Mouse (Mus musculus) urinary bladder, postnatal 4 days (tissue): Measurements from ENCODE around the gene Nek2.
A peak's percentile ranks its signal among the peaks of the same experiment; 100 is the strongest.

Experiments
- DNase-seq, 2 experiments: peaks; one replicate each; pipeline ENCODE4 v3.0.0; 2021 to 2022; ENCODE audit warnings: low spot score in 2 of 2

Nek2 gene

GRCm38 (mm10) chr1:191821326-191822091 lies at the start of gene Nek2:
Gene Nek2, plus strand, starts transcription at chr1:191821444.
- peak; percentile 93 to 98 for DNase-seq

- no peak for DNase-seq
These were observed 47.1 kb upstream of the Nek2 start for GRCm38 (mm10) chr1:191774106-191774505.

DNA sequence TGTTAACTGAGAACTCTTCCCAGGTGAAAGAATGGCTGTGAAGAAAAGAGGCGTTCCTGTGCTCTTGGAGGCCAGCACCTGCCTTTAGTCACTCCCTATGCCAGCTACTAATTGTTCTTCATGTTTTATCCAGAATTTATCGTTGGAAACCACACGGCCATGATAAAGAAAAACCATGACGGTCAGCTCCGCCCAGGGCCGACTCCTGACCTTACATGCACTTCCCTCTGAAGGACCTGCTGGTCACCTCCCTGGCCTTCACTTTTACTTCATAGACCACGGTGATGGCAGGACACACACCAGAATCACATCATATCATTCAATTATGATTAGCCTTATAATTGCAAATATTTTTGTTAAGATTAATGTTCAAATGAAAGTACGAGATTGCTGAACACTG lies 46.1 kb upstream of the Nek2 start:
- DNase-seq: no peak

GRCm38 (mm10) chr1:191777521-191777920 lies 43.7 kb upstream of the Nek2 start:
- DNase-seq: no peak

DNA sequence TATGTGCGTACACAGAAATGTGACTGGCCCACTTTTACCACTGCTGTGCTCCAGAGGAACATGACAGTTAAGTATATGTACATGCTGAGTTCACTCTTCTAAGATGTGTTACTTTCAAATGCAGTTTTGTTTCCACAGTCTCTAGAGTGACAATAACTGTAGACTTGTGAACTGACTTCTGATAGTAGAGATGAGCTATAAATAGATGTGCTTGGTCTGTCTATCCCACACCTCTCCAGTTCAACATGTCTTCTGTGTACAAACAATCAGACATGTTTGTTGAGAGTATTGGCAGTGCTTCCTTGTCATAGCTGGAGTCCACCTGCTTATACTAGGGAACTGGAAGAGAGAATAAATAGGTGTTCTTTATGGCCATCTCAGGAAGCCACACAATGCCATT lies 40.8 kb upstream of the Nek2 start:
- no peak for DNase-seq

DNA sequence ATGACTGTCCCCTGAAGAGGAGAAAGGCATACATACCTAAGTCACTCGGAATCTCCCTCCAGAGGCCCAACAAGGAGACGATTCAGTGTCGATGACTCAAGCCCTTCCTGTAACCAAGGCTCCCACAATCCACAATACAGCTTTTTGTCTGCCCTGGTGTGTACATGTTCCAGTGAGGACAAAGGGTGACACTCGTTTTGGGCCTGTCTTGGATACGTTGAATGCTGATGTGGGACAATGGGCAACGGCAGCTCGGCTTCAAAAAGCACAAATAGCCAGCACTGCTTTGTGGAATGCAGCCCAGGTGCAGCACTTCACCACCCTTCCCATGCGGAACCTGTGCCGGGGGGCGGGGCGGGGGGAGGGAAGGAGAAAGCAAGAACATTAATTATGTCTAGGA lies 36.1 kb upstream of the Nek2 start:
- no peak for DNase-seq

DNA sequence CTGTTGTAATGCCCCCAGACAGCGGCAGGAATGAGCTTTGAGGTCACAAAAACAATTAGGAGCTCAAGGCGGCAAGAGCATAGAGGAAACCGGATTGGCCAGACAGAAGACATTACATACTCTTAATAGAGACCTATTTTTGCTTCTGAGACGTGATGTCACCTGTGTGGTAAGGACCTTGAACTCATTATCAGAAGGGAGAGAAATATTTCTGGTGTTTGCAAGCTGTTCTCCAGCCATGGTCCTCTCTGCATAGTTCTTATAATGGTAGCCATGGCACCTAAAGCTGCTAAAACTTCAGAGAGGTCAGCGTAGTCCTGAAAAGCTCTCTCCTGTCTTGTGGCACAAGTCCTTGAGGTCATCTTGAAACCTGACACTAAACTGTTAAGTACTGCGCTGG lies 35.0 kb upstream of the Nek2 start:
- no peak for DNase-seq

- no peak for DNase-seq
These were observed 33.9 kb upstream of the Nek2 start for GRCm38 (mm10) chr1:191787379-191787778.

DNA sequence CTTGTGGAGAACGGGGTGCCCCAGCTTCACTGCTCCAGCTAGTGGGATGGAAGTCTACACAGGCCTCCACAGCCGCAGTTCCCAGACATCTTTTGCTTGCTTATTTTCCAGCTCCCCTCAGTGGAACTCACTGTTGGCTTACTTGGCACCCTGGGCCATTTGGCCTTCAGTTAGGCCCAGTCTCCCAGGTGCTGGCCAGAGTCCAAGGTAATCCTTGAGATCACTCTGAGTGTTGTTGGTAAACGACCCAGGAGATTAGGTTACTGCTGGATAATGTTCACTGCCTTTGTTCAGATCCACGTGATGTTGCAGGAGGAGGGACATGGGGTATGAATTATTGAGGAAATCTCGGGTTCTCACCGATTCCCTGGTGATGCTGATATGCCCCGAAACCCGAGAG lies 28.3 kb upstream of the Nek2 start:
- DNase-seq: no peak

DNA sequence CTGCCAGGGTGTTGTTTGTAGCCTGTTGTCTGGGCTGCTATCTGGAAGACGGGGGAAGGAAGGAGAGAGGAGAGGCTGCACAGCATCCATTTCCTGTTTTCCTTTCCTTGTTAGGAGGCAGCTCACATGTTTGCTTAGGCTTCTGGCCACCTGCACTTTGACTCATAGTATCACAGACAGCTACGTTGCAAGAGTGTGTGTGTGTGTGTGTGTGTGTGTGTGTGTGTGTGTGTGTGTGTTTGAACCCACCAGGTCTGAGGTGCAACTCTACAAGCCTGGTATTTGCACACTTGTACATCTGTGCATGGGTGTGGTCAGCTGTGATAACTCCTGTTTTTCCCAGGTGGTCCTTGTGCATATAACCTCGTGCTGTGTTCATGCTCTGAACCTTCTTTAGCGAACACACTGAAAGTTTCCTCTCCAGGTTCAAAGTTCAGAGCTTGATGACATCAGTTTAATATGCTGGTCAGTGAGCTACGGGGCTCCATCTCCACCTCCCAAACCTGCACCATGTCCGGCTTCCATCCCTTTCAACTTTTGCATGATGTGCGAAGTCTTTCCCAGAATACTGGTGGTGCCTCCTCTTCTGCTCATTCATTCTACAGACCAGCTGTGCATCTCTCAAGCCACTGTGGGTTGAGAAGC lies 27.2 kb upstream of the Nek2 start:
- DNase-seq: no peak

- no peak for DNase-seq
These were observed 24.9 kb upstream of the Nek2 start for GRCm38 (mm10) chr1:191796238-191796896.

GRCm38 (mm10) chr1:191802093-191802819 lies 19.0 kb upstream of the Nek2 start:
- DNase-seq: no peak

DNA sequence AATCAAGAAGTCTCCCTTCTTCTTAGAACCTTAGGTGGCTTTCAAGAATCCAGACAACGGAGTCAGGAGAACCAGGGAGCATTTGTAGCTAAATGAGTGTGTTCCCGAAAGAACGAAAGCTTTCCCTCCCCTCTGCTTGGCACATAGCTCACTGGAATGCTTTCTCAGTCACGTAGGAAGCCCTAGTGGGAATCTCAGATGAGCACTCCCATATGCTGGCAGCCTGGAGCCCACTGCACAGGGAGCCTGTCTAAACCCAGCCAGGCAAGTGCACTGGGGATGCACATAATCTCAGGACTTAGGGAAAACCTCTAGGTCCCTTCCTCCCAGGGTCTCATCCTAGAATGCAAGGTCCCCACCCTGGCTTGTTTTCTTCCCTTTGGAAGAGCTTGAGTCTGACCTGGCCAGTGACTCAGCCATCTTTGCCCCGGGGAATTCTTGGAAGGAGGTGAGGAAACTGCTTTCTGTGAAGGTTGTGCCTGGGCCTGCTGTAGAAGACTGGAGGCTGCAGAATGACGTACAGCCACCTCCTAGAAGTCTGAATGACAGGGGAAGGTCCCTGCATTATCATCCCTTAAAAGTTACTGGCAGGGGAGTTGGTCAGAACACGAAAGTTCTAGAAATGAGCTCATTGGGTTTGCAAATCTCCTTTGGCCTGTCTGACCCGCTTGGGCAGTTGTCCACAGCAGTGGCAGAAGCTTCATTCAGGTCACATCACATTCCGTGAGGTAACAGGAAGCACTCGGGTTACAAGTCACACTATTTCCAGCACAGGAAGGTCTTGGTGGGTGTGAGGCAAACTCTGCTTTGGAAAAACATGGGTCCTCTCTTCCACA lies 18.2 kb upstream of the Nek2 start:
- DNase-seq: no peak

DNA sequence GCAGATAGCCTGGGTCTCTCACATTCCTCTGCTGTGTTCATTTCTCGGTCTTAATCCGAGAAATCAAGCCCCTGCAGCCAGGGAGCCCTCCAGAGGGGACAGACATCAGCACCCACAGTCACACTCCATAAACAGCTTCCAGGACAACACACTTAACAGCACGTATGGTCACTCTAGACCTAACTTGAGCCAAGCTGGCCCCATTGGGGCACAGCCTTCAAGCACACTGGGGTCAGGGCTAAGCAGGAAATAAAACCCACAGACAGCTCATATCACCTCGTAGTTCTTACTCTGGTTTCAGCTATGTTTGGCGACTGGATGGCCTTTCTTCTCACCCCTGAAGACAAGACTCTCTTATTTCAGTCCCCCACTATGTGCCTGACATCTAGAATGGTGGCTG lies 16.5 kb upstream of the Nek2 start:
- DNase-seq: no peak

DNA sequence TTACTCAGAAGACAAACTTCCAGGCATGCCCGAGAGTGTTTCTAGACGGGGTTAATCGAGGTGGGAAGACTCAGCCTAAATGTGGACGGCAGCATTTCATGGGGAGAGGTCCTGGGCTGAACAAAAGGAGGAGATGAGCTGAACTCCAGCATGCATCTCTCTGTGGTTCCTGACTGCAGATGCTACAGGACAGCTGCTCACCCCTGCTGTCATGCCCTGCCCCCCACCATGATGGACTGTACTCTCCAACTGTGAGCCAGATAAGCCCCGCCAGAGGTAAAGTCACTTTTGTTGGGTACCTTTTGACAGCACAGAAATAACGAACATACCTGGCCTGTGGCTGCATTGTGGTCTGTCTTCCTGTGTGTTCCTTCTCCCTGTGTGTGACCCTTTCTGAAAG lies 15.5 kb upstream of the Nek2 start:
- no peak for DNase-seq

DNA sequence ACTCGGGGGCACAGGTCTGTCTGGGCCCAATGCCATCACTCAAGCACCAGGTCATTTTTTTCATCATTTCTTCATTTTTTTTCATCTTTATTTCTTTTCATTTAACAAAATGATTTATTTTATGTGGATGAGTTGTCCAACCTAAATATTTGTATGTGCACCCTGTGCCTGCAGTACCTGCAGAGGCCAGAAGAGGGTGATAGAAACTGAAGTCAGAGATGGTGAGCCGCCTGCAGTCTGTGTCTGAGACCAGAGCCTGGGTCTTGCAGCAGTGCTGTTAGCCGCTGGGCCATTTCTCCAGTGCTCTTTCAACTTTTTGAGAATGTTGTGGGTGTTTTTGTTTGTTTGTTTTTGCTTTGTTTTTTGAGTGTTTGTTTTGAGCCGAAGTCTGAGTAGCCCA lies 14.5 kb upstream of the Nek2 start:
- DNase-seq: no peak

DNA sequence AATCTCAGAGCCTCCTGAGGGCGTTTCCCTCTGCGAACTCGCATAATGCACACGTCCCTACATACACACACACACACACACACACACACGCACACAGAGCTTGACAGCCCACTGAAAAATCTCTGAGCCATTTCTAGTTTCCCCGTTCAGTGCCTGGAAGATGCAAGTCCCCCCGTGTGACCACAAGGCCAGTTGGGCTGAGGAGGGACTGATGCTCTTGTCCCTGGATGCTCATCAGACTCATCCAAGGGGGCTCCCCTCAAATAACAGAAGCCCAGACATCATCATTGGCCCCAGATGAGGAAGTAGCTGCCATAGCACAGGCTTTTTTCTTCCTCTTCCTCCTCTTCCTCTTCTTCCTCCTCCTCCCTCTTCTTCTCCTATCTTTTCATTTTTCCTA lies 13.3 kb upstream of the Nek2 start:
- DNase-seq: no peak

DNA sequence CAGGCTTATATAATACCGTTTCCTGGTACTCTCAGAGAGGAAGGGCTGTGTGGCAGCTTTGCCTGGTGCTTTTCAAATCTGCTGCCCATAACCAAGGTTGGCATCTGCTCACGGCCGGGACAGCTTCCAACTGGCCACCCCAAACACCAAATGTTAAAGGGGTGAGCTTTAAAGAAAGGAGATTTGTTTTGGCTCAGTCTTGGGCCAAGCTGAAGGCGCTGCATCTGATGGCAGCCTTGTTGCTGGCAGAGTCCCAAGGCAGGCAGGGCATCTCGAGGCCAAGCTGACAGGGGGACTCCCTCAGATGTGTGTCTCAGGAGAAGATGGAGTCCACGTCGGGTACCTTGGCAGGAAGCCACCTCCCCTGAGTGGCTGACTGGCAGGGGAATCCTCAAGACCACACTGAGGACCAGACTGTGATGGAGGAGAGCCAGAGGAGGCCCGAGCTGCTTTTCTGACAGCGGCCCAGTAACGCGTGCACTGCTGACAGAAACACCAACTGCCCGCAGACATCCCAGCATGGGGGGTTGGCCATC lies 12.5 kb upstream of the Nek2 start:
- no peak for DNase-seq

DNA sequence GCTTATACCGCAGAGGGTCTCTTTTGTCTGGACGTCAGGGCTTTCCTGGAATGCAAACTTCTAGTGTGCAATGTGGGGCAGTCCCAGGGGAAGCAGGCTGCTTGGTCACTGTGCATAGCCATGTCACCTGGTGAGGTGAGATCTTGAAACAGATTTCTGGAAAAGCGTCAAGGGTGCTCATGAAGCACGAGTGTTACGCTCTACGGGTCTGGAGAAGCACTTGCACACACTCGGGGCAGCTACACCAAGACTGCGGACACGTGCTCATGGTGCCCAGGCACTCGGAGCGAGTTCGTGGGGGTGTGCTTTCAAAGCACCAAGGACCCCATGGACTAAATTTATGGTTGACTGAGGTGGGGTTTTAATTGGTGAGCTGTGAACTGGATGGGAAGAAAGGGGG lies 9.5 kb upstream of the Nek2 start:
- DNase-seq: no peak

GRCm38 (mm10) chr1:191812949-191813691 lies 8.1 kb upstream of the Nek2 start:
- DNase-seq: no peak

DNA sequence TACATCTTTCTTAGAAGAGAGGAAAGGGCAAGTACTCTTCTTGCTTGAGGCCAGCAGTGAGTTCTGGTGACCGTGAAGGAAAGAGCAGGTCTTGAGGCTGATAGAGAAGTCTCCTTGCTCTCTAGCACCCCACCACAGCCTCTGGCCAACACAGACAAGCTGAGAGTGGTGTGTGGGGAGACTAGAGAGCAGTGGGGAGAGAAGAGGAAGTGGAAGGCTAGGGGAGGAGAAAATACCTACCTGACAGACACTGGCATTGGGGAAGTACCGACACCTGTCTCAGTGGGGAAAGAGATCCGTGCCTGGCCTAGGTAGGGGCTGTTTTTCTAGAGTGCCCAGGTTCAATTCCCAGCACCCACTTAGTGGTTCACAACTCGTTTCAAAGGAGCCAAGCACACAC lies 7.0 kb upstream of the Nek2 start:
- no peak for DNase-seq
